Mouse (Mus musculus): Measurements from ENCODE around the gene Ggt1.
"Not testable (repeated sequence)": the region's sequence is repeated elsewhere in the genome, so short reads cannot be mapped to it uniquely, and the experiment has no call there.

Gene Ggt1

GRCm38 (mm10) chr10:75561071-75561654, at the start of gene Ggt1:
TSS of gene Ggt1 (plus strand) at chr10:75561604.
- DNase-seq (ENCODE audit: low spot score): no peak

GRCm38 (mm10) chr10:75511897-75512296, 49.5 kb upstream of the Ggt1 start:
- DNase-seq (ENCODE audit: low spot score): no peak

- no peak for DNase-seq (ENCODE audit: low spot score)
These were observed 48.6 kb upstream of the Ggt1 start for GRCm38 (mm10) chr10:75512796-75513195.

GRCm38 (mm10) chr10:75513306-75514067, 47.9 kb upstream of the Ggt1 start:
- DNase-seq (ENCODE audit: low spot score): no peak

- no peak for DNase-seq (ENCODE audit: low spot score)
These were observed 47.0 kb upstream of the Ggt1 start for GRCm38 (mm10) chr10:75514361-75514760.

- peak; percentile 62 for DNase-seq (ENCODE audit: low spot score)
These were observed 46.0 kb upstream of the Ggt1 start for GRCm38 (mm10) chr10:75515216-75516037.

GRCm38 (mm10) chr10:75516038-75516723, 45.2 kb upstream of the Ggt1 start:
- DNase-seq (ENCODE audit: low spot score): peak; percentile 74

GRCm38 (mm10) chr10:75516724-75517072, 44.7 kb upstream of the Ggt1 start:
- DNase-seq (ENCODE audit: low spot score): no peak

GRCm38 (mm10) chr10:75517073-75517757, 44.2 kb upstream of the Ggt1 start, which contains the start of gene Snrpd3:
TSS of gene Snrpd3 (plus strand) at chr10:75517551.
- peak; percentile 99 for DNase-seq (ENCODE audit: low spot score)

GRCm38 (mm10) chr10:75517758-75518143, 43.7 kb upstream of the Ggt1 start, which contains the start of gene Gucd1:
TSS of gene Gucd1 (minus strand) at chr10:75517972.
- DNase-seq (ENCODE audit: low spot score): peak; percentile 97

- DNase-seq (ENCODE audit: low spot score): no peak
These were observed 40.8 kb upstream of the Ggt1 start for GRCm38 (mm10) chr10:75520581-75520980.

- DNase-seq (ENCODE audit: low spot score): no peak
These were observed 39.8 kb upstream of the Ggt1 start for GRCm38 (mm10) chr10:75521643-75522042.

- not testable (repeated sequence) for DNase-seq (ENCODE audit: low spot score)
These were observed 36.0 kb upstream of the Ggt1 start for GRCm38 (mm10) chr10:75525450-75525849.

- DNase-seq (ENCODE audit: low spot score): no peak
These were observed 31.1 kb upstream of the Ggt1 start for GRCm38 (mm10) chr10:75530322-75530721.

- DNase-seq (ENCODE audit: low spot score): no peak
These were observed 29.8 kb upstream of the Ggt1 start for GRCm38 (mm10) chr10:75531532-75532090.

- no peak for DNase-seq (ENCODE audit: low spot score)
These were observed 27.2 kb upstream of the Ggt1 start for GRCm38 (mm10) chr10:75534216-75534615.

GRCm38 (mm10) chr10:75534934-75535333, 26.5 kb upstream of the Ggt1 start:
- no peak for DNase-seq (ENCODE audit: low spot score)

- no peak for DNase-seq (ENCODE audit: low spot score)
These were observed 26.0 kb upstream of the Ggt1 start for GRCm38 (mm10) chr10:75535423-75535822.

- no peak for DNase-seq (ENCODE audit: low spot score)
These were observed 25.3 kb upstream of the Ggt1 start for GRCm38 (mm10) chr10:75536123-75536522.

- no peak for DNase-seq (ENCODE audit: low spot score)
These were observed 13.5 kb upstream of the Ggt1 start for GRCm38 (mm10) chr10:75547901-75548300.

GRCm38 (mm10) chr10:75548486-75548885, 12.9 kb upstream of the Ggt1 start:
- no peak for DNase-seq (ENCODE audit: low spot score)

Measured in yolk sac, embryonic 10.5 days (tissue).